Mouse (Mus musculus): ENCODE measurements at regions not wholly inside any gene's neighbourhood (a gene's known extent, or its start where the extent isn't known, plus 50 kb on each side); places are given as distances from the start of the nearest gene placed in this dataset.

DNA sequence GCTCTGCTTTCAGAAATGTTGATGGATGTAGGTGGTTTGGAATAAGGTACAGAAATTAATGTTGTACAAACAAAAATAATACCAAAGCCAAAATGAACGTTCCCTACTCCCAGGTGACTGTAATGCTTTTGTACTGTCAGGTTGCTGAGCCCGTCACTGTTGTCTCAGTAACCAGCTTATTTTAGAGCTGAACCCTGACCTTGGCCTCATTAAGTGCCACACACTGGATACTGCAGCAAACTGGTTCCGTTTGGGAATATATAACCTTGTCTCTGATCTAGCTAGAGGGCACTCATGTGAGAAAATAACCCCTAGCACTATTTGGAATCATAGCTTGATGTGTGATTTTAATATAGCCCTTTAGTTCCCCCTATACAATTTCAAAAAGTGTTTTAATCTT, 60.0 kb downstream of the Csl start:
- Histone ChIP-seq H3K4me1 (replicated peaks; ENCODE audit: control insufficient read depth, insufficient read depth, low read length) (0 out of 2 replicates have a peak, but pooled peaks cover 2% of the 10 kb centered on the region), H3K27me3 (ENCODE audit: control insufficient read depth, insufficient read depth, low read depth, low read length) (no peaks in the 10 kb centered on the region), H3K27ac (ENCODE audit: low read length) (no peak overlapping the region), H3K4me2 (ENCODE audit: low read depth, low read length) (no peak overlapping the region), H3K9ac (ENCODE audit: low read length) (no peak overlapping the region), H3K36me3 (ENCODE audit: control insufficient read depth, insufficient read depth, low read length) (no peaks in the 10 kb centered on the region), H3K9me3 (ENCODE audit: control insufficient read depth, low read length) (no peaks in the 10 kb centered on the region), H3K4me3 (ENCODE audit: low read length) (no peak overlapping the region)
- ATAC-seq (ENCODE audit: low read depth), result no peak
- WGBS, result 35% methylated on average over 3 of the region's 3 CpGs

- ATAC-seq (ENCODE audit: low read depth), result no peak
- Histone ChIP-seq H3K36me3 (ENCODE audit: control insufficient read depth, insufficient read depth, low read length) (no peaks in the 10 kb centered on the region), H3K9me3 (ENCODE audit: control insufficient read depth, low read length) (no peaks in the 10 kb centered on the region), H3K27me3 (ENCODE audit: control insufficient read depth, insufficient read depth, low read depth, low read length) (no peaks in the 10 kb centered on the region), H3K4me2 (ENCODE audit: low read depth, low read length) (no peak overlapping the region), H3K4me1 (replicated peaks; ENCODE audit: control insufficient read depth, insufficient read depth, low read length) (0 out of 2 replicates have a peak, but pooled peaks cover 2% of the 10 kb centered on the region), H3K27ac (ENCODE audit: low read length) (no peak overlapping the region), H3K4me3 (ENCODE audit: low read length) (no peak overlapping the region), H3K9ac (ENCODE audit: low read length) (no peak overlapping the region)
- 22% methylated on average over 2 of the region's 2 CpGs for WGBS
These were observed 59.2 kb downstream of the Csl start for GRCm38 (mm10) chr10:99700052-99700777.

Data from lung, embryonic 16.5 days (tissue).